Mouse (Mus musculus) heart, postnatal 14 days (tissue): ENCODE data around the gene Adat1. TPM values are rescaled to one million over a fixed set of nuclear protein-coding genes. Genes with fewer than 3 reads are reported as not detected.

Experiments
- DNase-seq, 2 experiments: peaks; one replicate each; pipeline ENCODE4 v3.0.0; 2021 to 2022
- intact Hi-C: fragments of 180-260 bp; cut with DNase I; formaldehyde crosslinking; loops from one replicate; pipeline ENCODE4 v1.15.1; 2025
- long read RNA-seq, 2 experiments: library from polyadenylated mRNA; stranded (forward); transcript quantifications; one replicate each; pipeline ENCODE4 v2.0.0; 2021
- total RNA-seq, 2 experiments: library from RNA; stranded (reverse); gene quantifications; 2 replicates each; pipeline ENCODE4 v1.2.3; 2021

The Adat1 gene
- 1 to 10 TPM; 1.9 to 2.2 TPM for total RNA-seq
- long read RNA-seq, experiment 1, partial matches to known transcripts, result 0 of 2 reads
- long read RNA-seq, experiment 1, other reads (novel, unspliced or antisense), result 0 of 2 reads
- long read RNA-seq, experiment 2, partial matches to known transcripts, result 0 of 2 reads
- long read RNA-seq, experiment 2, other reads (novel, unspliced or antisense), result 2 of 2 reads

DNA sequence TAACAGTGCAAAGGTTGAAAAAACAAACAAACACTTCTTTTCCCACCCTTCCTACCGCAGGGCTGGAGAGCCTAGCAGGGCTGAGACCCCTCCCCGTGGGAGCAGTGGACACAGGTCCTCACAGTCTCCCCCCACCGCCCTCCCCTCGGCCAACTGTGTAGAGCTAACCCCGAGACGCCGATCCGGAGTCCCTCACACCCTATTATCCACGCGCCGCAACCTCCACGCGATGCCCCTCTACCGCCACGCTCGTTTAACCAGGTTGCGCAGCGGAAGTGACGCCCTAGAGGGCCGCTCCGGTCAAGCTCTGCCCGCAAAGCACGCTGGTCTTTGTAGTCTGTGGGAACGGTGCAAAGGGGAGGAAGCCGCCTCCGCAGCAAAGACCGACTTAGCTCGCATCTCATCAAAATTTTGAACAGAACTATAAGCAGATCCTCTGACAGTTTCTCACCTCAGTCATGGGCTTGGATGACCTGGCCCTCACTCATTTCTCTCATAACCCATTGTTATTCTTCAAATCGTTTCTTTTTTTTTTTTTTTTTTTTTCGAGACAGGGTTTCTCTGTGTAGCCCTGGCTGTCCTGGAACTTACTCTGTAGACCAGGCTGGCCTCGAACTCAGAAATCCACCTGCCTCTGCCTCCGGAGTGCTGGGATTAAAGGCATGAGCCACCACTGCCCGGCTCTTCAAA is at the start of gene Adat1:
Gene Adat1, minus strand, starts transcription at position 290 of the 690 bp plus-strand sequence.
- peak; percentile 81 to 89 for DNase-seq
- intact Hi-C loops, result loop anchor here (2.0 kb wide), 1 partner anchor 51 kb away; the partner anchor contains the start of gene Gabarapl2

DNA sequence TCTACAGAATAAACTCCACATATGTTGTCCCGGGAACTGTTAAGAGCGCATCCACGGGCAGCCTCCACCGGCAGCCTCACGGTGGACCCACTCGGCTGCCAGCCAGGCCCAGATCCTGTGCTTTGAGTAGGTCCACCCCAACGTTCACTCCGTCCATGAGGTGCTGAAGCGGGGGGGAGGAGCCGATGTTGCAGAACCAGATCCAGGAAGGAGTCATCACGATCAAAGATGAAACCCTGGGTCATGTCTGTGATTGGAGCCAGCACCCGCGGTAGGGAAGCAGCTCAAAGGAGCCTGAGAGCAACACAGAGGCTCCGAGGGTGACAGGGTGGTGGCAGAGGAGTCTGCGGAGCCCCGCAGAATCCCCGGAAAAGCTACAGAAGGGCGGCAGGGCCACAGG is 45.4 kb upstream of the Adat1 start:
- DNase-seq, result no peak
- intact Hi-C loops, result no loop called here

DNA sequence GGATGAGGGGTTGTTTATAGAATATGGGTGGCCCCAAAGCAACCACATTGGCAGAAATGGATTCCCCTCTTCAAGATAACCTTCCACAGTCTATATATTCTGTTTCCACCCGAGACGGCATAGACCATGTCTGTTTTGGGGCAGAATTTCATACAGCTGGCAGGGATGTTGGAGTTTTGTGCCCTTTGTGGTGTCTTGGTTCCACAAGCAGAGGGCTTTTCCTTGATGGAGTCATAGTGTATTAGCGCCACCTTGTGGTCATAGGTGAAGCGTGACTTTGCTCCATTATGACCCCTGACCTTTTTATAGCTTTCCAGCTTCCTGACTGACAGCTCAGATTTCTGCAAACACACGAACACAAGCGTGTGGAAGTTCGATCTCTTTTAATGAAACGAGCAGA is 42.5 kb upstream of the Adat1 start:
- intact Hi-C loops, result no loop called here
- DNase-seq, result peak; percentile 13 to 54

DNA sequence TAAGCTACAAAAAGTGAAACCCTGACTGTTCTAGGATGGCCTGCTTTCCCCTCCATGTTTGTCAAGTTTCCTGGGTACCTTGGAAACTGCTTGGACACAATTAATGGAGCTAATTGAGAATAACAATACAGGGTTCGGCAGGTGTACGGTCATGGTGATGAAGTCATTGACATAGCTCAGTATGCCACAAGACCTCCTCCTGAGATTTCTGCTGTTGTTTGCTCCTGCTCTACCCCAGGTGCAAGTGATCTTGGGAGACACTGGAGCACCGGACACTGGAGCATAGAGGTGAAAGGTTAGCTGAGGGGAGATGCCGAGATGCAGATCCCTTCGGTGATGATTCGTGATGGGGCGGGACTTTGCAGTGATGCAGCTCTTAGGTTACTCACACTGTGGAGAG is 41.0 kb upstream of the Adat1 start:
- DNase-seq, result no peak
- intact Hi-C loops, result loop anchor here (2.0 kb wide), 1 partner anchor 152 kb away; no protein-coding TSS in a partner anchor

DNA sequence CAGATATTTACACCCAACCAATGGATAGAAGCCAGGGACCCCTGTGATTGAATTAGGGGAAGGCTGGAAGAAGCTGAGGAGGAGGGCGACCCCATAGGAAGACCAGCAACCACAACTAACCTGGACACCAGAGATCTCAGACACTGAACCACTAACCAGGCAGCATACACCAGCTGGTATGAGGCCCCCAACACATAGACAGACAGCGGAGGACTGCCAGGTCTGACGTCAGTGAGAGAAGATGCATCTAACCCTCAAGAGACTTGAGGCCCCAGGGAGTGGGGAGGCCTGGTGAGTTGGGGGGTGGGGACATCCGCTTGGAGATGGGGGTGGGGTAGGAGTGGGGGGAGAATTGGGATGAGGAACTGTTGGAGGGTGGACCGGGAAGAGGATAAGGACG is 38.6 kb upstream of the Adat1 start:
- DNase-seq, result no peak
- intact Hi-C loops, result no loop called here

DNA sequence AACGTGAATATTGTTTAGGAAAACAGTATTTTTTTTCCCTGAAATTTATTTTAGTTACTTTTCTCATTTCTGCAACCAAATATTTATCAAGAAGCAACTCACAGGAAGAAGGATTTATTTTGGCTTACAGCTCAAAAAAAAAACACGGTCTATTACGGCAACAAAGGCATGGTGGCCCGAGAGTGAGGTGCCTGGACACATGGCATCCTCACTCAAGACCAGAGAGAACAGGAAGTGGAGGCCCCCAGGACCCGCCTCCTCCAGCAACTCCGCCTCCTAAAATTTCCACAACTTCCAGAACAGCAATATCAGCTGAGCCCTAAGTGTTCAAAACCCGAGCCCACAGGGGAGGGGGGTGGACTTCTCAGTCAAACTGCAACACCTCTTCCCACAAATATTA is 37.4 kb upstream of the Adat1 start:
- DNase-seq, result no peak
- intact Hi-C loops, result no loop called here

DNA sequence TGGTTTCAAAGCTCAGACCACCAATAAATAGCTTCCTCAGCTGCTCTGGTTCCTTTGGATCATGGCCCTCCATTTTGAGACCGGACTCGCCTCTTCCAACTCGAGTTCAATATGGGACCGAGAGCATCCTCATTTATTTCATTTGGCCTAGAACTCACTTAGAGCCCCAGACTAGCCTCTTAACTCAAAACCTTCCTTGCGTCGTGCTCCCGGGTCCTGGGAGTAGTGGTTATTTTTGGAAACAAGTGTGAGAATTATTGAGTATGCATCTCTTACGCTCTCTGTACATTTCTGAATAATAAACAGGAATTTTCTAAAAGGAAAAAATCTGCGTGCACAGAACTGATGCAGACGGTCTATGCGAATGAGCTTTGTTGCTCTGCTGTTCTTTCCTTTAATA is 22.8 kb upstream of the Adat1 start, which contains the start of gene Gm6793:
Gene Gm6793, minus strand, starts transcription at position 101 of the 400 bp plus-strand sequence.
- DNase-seq, result no peak
- intact Hi-C loops, result no loop called here

DNA sequence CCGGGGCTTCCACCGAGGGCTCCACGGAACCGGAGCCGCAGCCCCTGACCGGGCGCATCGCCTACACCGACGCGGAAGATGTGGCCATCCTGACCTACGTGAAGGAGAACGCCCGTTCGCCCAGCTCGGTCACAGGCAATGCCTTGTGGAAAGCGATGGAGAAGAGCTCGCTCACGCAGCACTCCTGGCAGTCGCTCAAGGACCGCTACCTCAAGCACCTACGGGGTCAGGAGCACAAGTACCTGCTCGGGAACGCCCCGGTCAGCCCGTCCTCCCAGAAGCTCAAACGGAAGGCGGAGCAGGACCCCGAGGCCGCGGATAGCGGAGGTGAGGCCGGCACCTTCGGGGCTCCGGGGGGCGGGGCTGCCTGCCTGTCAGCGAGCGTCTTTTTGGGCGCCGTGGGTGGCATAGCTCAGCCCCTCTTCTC is 19.7 kb upstream of the Adat1 start:
- intact Hi-C loops, result no loop called here
- peak; percentile 26 to 35 for DNase-seq

DNA sequence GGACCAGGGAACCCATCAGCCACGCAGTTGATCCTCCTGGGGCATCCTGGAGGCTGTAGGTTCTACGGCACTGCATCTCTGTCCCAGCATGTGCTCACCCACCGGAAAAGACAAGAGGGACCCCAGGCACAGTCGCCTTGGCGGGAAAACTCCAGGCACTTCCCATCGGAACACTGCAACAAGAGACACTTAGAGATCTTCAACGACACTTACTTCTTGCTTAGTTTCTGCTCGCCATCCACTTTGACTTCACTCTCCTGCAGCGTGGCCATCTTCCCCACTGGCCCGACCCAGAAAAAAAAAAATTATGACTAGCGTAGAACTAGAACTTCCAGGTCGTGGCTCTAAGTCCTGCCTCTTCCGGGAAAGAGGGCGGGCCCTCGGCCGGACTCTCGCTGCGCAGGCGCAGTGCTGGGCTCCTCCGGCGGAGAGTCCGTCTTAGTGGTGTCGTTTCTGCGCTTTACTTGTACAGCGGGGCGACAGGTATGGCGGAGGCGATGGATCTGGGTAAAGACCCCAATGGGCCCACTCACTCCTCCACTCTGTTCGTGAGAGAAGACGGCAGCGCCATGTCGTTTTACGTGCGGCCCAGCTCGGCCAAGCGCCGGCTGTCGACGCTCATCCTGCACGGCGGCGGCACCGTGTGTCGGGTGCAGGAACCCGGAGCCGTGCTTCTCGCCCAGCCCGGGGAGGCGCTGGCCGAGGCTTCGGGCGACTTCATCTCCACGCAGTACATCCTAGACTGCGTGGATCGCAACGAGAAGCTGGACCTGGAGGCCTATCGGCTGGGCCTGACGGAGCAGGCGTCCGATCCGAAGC is 19.1 kb upstream of the Adat1 start, which contains the start of the genes Kars and Terf2ip:
Gene Kars, minus strand, starts transcription at position 327 of the 819 bp plus-strand sequence.
Gene Terf2ip, plus strand, starts transcription at position 402 of the 819 bp plus-strand sequence.
- intact Hi-C loops, result no loop called here
- peak; percentile 95 for DNase-seq

DNA sequence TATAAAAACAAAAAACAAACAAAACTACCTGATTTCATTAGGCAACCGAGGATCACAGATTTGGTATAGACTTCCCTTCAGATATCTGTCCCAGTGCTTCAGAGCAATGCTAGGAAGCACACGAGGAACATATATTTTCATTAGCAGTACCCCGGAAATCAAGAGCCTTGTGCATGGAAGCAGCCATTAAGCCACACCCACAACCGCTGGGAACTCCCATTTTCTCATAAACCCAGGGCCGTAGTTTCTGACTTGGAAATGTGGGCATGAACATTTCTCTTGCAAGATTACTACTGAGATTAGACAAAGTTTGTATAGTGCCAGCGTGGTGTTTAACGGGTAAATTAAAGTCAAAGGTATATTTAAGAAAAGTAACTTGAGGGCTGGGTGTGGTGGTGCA is 17.5 kb upstream of the Adat1 start:
- no peak for DNase-seq
- intact Hi-C loops, result no loop called here

DNA sequence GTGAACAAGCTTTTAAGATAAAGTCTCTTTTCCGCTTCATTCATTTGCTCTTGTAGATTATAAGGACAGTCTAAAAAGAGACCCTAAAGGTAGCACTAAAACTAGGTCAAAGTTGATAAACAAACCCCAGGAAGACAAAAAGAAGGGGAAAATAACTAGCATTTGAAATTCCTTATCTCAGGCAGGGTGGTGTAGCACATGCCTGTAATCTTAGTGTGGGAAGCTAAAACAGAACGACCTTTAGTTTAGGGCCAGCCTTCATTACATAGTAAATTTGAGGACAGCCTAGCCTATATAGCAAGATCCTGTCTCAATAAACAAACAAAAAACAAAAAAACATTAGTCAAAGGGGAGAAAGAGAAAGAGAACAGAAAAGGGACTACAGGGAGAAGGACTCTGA is 15.6 kb upstream of the Adat1 start:
- no peak for DNase-seq
- intact Hi-C loops, result no loop called here

DNA sequence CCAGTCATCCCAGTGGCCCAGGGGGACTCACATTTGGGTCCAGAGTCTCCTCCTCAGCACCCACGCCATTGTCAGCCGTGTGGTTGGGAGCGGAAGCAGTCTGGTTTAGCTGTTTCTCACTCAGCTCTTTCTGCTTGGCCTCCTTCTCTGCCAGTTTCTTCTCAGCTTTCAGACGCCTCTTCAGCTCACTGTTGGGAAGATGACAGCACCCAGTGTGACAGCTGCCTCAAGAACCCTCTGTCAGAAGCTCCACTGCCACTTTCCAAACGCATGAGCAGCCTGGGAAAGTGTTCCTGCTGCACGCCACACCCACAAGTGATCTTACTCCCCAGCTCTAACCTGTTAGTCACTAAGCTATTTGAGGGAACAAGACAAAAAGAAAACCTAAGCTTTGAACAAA is 13.5 kb upstream of the Adat1 start:
- intact Hi-C loops, result no loop called here

DNA sequence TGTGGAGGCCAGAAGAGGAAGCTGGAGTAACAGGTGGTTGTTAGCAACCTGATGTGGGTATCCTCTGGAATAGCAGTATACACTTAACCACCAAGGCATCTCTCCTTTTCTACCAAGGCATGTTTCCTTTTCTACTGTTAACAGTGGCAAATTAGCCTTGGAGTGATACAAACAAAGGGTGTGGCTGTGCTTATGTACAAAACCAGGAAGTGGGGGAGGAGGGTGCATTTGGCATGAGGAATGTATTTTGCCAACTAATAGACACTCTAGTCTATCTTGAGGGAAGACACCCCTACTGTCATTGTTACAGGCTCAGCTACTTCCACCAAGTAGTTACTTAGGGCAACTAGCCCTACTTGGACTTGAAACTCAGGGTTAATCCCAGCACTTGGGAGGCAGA is 12.7 kb upstream of the Adat1 start:
- no peak for DNase-seq
- intact Hi-C loops, result no loop called here

More for the DNA sequence above, 13.5 kb upstream of the Adat1 start:
- DNase-seq, result no peak

DNA sequence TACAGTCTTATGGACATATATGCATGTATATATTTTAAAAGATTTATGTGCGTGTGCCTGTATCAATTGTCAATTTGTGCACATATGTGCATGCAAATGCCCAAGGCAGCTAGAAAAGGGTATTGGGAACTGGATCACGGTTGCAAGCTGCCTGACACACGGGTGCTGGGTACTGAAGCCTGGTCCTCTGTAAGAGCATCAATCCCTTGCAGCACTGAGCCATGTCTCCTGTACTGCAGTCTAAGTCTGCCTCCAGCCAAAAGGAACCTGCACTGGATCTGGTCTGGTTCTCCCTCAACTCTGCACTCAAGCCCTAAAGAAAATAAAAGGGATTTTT is 569 bp upstream of the Adat1 start:
- intact Hi-C loops, result loop anchor here (2.0 kb wide), 1 partner anchor 52 kb away; the partner anchor contains the start of gene Gabarapl2
- DNase-seq, result no peak

DNA sequence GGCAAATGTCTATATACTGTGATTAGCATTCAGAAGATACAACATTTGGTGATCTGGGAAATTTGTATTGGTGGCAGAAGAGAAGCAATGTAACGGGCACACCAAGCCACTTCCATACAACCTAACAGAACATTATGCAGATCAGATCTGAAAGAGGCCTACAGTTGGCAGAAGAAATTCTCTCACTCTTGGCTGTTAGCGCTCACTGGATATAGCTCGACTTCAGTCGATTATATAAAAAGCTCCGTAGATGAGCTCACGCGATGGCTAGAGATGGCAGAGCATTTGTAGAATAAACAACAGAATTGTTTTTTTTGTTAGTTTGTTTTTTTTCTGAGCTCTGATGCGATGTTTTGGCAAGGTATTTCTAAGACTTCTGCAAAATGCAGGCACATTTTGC is 824 bp downstream of the Adat1 start:
- intact Hi-C loops, result no loop called here
- no peak for DNase-seq

DNA sequence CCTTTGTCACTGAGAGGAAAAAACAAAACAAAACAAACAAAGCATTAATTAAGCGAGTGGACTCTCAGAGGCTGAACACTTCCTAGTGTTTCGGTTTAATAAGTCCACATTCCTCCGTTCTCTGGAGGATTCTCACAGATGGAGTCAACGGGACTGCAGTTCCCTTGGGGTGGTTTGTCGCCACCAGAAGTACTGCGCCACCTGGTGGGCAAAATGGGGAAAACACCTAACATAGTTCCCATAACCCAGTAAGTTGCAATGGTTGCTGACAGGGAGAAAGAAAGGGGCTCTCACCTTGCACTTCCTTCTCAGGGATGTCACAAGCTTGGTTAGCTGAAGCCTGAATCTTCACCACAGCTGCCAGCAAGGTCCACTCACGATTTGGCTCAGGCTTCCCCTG is 2.2 kb downstream of the Adat1 start:
- intact Hi-C loops, result loop anchor here (1.0 kb wide), 1 partner anchor 109 kb away; no protein-coding TSS in a partner anchor
- peak; percentile 77 to 88 for DNase-seq

DNA sequence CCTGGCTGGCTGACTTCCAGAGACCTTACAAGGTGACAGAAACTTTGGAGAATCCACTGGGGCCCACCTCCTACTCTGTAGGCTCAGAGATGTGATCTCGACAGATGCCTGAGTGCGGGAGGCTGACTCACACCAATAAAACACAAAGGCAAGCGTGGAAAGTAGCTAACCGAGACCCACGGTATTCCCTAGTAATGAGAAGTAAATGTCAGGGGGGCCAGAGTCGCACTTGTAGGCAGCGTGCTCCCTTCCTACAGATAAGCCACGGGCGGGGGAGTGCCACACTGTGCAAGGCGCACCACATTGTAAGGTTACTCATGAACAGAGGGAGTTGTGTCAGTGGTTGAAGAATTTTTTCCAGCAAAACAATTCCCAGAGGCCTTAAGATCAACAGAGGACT is 7.6 kb downstream of the Adat1 start:
- intact Hi-C loops, result no loop called here
- no peak for DNase-seq

DNA sequence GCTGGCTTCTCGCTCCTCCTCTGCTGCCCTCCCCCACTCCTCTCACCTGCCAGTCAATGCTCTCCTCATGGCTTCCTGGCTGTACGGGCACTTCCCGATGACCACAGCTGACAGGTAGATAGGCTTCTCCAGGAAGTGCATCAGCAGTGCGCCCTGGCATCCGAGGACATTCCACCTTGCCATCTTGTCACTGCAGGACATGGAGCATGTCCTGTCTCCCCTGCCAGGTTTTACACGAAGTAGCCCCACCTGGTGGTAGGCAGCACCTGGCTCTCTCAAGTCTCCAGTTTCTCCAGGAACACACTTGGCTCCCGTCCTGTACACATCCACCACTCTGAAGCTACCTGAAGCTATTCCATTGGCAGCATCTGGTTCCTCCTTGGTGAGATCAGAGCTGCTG is 10.0 kb downstream of the Adat1 start:
- DNase-seq, result no peak
- intact Hi-C loops, result no loop called here

DNA sequence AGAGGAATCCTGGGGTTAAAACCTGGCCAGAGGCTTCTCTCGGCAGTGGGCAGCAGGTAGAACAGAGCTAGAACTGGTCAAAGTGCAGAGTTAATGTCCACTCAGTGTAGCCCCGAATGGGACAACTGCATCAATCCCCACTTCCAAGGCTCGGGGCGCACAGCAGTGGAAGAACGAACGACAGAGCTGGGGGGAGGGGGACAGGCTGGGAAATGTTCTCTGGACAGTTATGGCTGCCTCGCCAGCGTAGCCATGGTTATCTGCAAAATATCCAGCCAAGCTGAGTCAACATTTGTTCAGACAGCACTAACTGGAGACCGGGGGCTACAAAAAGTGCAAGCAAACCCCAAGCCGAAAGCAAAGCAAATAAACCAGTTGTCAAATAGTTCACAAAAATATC is 14.0 kb downstream of the Adat1 start:
- no peak for DNase-seq
- intact Hi-C loops, result no loop called here

DNA sequence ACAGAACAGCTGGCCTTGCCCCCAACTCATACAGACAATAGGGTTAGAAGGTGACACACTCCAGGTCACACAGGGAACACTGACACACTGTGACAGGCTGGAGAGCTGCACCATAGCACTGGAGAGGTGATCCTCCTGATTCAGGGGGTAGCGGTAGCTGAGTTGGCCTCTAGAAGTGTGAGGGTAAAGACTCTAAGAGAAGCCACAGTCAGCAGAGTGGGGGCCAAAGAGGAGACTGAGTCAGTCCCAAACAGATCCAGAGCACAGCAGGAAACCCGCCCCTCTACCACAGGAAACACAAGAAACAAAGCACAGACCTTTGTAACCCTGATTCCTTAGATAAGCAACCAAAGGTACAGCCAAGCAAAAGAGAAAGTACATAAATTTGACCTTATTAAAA is 15.8 kb downstream of the Adat1 start:
- DNase-seq, result no peak

DNA sequence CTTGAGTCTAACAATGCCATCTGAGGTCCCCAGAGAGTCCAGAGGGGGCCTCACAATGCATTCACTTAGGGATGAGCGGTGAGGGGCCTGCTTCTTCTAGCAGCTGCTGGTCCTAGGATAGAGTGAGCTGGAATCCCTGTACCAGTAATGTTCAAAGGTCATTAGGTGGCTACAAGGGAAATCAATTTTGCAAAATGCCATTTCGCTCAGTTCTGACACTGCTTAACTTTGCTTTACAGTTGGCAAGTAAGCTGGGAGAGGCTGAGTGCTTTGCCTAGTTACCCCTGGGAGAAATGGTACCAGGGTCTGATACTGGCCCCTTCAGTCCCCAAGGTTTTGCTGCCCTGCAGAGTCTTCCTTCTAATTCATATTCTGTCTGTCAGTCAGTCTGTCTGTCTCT is 16.4 kb downstream of the Adat1 start:
- intact Hi-C loops, result no loop called here

More for the DNA sequence above, 15.8 kb downstream of the Adat1 start:
- intact Hi-C loops, result no loop called here

More for the DNA sequence above, 16.4 kb downstream of the Adat1 start:
- DNase-seq, result no peak
